Mouse (Mus musculus) cerebellum, postnatal 14 days (tissue): ENCODE data around the gene Pabpc4.
"Not testable (repeated sequence)": the region's sequence is repeated elsewhere in the genome, so short reads cannot be mapped to it uniquely, and the experiment has no call there.

Experiments
- DNase-seq, 2 experiments: peaks; one replicate each; pipeline ENCODE4 v3.0.0; 2021; ENCODE audit warnings: mixed read lengths in 2 of 2

Gene Pabpc4

DNA sequence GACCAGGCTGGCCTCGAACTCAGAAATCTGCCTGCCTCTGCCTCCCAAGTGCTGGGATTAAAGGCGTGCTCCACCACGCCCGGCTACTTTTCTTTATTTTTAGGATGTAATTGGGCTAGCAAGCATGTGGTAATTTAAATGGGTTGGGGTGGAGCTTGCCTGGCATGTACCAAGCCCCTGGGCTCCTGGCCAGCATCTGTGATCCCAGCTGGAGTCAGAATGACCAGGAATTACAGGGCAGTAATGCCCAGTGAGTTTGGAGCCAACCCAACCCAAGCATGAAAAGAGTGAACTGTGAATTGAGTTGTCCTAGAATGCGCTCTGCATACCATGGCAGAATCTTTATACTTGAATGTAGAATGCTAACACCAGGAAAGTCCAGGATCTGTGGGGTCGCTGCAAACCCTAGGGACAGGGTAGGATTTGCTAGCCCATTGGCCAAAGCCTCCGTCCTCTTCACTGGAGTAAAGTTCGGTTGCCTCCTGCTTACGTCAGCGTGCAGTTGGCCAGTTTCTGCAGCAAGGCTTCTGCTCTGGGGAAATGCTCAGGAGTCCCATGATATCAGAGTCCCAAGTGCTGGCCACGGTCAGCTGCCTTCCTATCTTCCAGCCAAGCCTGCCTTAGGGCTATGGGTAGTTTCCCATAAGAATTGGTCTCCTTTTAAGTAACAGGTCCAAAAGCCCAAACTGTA is 37.0 kb downstream of the Pabpc4 start:
- DNase-seq, result peak; percentile 82 to 84

DNA sequence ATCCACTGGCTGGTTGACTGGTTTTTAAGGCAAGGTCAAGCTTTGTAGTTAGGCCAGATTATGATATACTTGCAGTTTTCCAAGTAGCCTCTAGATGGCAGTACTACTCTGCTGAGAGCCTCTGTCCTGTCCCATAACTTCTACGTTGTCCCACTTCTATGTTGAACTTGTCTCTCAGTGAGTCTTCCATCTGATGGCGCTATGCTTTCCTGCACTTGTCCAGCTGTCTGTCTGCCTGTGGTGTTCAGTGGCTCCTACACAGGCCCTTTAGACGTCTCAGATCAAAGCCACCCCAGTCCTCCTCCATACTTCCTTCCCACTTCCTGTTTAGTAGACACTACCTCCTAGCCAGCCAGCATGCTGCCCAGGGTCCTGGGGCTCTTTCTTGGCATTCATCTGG is 43.6 kb downstream of the Pabpc4 start:
- DNase-seq, result peak; percentile 45 to 69

GRCm38 (mm10) chr4:123306999-123307398 is 44.8 kb downstream of the Pabpc4 start:
- DNase-seq, result peak; percentile 56 to 60

GRCm38 (mm10) chr4:123308292-123308691 is 46.1 kb downstream of the Pabpc4 start:
- no peak for DNase-seq

- DNase-seq, result no peak
Observed at GRCm38 (mm10) chr4:123311845-123312244, 49.7 kb downstream of the Pabpc4 start.

GRCm38 (mm10) chr4:123313010-123313409 is 50.9 kb downstream of the Pabpc4 start:
- DNase-seq, result no peak

GRCm38 (mm10) chr4:123314497-123314896 is 52.3 kb downstream of the Pabpc4 start:
- DNase-seq, result no peak

DNA sequence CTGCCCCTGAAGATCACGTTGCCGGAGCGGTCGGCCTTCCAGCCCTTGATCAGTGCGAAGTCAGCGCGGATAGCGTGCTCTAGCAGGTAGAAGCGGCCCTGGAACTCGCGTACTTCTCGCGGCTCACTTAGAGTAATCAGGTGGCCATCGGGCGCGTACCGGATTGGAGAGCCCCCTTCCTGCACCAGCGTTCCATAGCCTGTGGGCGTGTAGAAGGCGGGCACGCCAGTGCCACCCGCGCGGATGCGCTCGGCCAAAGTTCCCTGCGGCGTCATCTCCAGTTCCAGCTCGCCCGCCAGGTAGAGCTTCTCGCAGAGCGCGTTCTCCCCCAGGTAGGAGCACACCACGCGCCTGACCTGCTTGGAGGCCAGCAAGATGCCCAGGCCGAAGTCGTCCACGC is 60.8 kb downstream of the Pabpc4 start:
- peak; percentile 14 to 25 for DNase-seq

DNA sequence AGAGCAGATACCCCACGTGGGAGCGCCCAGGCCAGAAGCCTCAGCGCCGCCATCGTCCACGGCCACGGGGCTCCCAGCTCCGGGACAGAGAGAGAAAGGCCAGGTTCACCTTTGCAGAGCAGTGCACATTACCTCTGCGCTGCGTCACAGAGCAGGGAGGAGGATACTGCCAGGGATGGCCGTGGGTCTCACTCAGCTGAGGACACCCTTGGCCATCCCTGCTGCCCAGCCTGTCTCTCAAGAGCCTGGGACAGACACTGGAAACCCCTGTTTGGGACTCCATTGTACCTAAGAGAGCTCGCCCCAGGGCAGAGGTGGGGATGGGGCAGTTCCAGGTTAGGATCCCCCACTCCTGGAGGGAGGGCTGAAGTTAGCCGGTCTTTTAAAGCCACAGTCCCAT is 61.4 kb downstream of the Pabpc4 start, which contains the start of gene Oxct2a:
Gene Oxct2a, minus strand, starts transcription at position 101 of the 400 bp plus-strand sequence.
- no peak for DNase-seq

- DNase-seq, result peak; percentile 21 to 31
Observed at GRCm38 (mm10) chr4:123326087-123326486, 63.9 kb downstream of the Pabpc4 start.

DNA sequence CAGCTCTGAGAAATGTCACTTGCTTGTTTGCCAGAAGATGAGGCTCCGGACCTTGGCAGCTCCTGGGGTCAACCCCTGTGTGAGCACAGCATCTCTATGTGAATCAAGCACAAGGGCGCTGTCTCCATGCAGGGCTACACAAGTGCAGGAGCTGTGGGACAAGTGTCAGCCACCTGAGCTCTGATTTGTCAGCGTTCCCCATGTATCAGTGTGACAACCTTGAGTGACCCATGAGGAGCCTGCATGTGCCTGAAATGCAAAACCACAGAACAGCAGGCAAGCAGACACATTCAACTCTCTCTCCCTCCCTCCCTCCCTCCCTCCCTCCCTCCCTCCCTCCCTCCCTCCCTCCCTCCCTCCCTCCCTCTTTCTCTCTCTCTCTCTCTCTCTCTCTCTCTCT is 65.5 kb downstream of the Pabpc4 start:
- DNase-seq, result no peak

GRCm38 (mm10) chr4:123328946-123329345 is 66.8 kb downstream of the Pabpc4 start:
- DNase-seq, result peak; percentile 72 to 75

GRCm38 (mm10) chr4:123331326-123331725 is 69.2 kb downstream of the Pabpc4 start:
- DNase-seq, result no peak

DNA sequence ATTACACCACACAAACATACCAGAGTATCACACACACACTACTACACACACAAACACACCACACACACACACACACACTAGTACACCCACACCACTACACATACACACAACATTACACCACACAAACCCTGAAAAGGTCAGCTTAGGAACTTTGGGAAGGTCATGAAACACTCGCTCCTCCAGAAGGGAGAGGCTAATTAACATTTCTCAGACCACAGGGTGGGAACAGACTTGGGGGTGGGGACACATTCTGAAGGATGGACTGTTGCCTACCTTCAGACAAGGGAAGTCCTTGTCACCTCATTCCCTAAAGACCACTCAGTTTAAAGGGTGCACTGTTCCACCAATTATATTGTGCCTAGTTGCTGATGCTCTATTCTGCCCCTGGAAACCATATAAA is 69.8 kb downstream of the Pabpc4 start:
- not testable (repeated sequence) for DNase-seq

DNA sequence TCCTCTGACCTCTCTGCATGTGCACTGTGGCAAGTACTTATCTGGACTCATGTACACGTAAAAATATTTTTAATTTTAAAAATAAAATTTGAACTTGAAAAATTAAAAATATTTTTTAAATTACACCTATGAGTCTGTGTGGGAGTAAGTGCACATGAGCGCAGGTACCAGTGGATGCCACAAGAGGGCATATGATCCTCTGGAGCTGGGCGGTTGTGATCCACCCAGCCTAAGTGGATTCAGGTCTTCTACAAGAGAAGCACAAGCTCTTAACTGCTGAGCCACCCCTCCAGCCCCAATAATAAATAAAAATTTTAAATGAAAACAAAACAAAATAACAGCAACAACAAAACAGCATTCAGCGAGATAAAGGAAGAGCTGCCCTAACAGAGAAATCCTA is 71.0 kb downstream of the Pabpc4 start:
- no peak for DNase-seq

DNA sequence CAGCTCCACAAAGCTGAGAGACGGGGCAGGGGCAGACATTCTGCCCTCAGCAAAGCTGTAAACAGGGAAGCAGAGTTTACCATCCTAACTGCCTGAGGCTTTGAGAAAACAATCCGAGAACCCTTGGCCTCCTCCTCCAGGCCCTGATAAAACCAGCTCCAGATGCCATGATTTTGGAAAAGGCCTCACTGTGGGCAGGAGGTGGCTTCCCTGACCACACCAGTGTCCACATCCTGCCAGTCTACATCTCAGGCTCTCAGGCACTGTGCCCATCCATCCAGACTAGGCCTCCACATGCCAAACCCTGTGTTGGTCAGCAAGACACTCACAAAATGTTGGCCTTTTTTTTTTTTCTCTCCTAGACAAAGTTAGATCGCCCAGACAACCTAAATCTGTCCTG is 72.0 kb downstream of the Pabpc4 start:
- no peak for DNase-seq

DNA sequence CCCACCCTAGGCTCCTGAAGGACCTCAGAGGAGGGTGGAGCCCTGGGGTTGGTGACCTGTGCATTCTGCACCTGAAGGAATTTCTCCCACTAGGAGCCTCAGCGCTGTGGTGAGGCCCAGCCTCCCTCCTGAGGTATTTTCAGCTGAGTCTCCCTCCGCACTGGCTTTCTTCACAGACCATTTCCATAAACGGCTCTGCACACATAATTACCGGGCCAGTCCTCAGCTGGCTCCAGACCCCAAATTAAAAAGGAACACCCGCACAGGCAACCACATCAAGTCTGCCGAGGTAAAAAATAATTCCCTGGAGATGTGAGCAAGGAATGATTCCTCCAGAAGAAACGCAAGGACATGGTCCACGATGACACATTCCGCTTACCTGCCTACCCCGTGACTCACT is 73.1 kb downstream of the Pabpc4 start:
- not testable (repeated sequence) for DNase-seq

DNA sequence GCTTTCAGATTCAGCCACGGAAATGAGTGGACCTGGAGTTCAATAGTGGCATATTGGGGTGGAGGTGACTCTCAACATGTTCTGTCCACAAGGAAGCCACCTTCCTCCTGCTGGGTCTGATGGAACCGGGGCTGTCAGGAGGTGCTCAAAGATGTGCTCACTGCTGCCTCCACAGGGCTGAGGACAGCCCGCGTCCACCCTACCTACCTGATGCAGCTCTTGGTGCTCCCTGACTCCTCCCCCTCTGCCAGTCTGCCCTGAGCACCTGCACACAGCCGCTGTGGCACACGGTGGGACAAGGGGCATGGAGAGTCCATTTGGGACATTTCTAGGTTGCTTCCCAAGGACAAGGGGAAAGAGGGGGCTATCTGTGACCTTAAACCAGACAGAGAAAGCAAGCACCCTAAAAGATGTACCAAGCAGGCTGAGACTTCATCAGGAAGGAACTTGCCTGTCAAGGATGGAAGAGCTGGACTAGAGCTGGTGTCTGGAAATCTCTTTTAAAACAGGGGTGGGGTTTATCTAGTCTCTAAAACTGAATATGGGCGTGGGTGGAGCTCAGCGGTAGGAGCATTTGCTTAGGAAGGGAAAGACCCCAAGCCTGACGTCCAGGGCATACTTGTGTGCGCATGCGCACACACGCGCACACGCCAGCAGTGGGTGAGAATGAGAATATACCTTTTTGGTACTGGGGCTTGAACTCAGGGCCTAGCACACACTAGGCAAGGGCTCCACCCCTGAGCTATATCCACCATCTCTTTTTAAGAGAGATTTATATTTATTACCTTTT is 73.8 kb downstream of the Pabpc4 start:
- DNase-seq, result no peak

DNA sequence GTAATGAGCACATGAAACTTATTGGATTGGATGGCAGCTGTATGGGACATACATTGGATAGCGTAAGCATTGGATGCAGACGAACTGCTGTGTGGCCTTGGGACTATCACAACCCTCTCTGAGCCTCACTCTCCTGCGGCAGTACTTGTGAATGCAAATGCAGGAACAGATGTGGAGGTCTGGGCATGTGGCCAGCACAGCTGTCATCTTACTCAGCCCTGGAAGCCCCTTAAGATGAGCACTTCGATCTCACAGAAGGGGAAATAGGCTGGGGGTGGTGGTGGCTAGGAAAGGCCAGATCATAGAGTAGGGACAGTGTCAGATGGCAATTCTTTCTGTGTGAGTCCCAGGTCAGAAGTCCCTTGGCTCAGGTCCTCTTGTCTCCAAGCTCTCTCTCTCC is 75.5 kb downstream of the Pabpc4 start:
- DNase-seq, result no peak

- no peak for DNase-seq
Observed at GRCm38 (mm10) chr4:123340232-123340631, 78.1 kb downstream of the Pabpc4 start.

DNA sequence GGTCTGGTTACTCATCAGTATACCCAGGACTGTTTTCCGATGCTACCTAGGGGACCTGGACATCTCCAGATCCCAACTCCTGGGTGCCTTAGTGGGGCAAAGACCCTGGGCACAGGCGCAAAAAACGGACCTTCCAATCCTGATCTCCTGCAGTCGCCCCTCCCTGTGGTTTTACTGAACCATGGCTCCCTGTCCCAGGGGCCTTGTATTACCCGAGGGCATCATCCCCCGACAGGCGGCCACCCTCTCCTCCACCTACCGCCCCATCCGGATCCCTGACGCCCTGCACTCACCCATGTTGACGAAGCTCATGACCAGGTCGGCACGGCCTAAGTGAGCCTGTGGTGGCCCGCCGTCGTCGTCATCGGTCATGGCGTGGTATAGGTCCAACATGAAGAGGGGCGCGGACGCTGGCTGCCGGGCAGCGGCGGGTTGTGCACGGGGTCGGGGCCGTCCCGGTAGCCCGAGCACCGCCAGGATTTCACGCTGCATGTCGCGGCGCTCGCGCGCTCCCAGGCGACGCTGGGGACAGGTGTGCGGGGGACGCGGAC is 80.0 kb downstream of the Pabpc4 start:
- no peak for DNase-seq

- peak; percentile 59 to 68 for DNase-seq
Observed at GRCm38 (mm10) chr4:123342642-123343470, 80.7 kb downstream of the Pabpc4 start, which contains the start of gene Bmp8a. TSS of gene Bmp8a (minus strand) at chr4:123343252.

- no peak for DNase-seq
Observed at GRCm38 (mm10) chr4:123343471-123343789, 81.3 kb downstream of the Pabpc4 start.
